Mouse (Mus musculus) adrenal gland, postnatal 14 days (tissue): ENCODE measurements at regions not wholly inside any gene's neighbourhood (a gene's known extent, or its start where the extent isn't known, plus 50 kb on each side); places are given as distances from the start of the nearest gene placed in this dataset.

ENCODE experiments used
- DNase-seq: peaks from one replicate; pipeline ENCODE4 v3.0.0; 2021; ENCODE audit warnings: mixed read lengths

- DNase-seq = peak; percentile 6
Measured at GRCm38 (mm10) chr13:59393231-59393938, 191.6 kb downstream of the Agtpbp1 start.

- no peak for DNase-seq
Measured at GRCm38 (mm10) chr13:59392828-59393227, 192.2 kb downstream of the Agtpbp1 start.

- no peak for DNase-seq
Measured at GRCm38 (mm10) chr13:59387627-59388325, 197.3 kb downstream of the Agtpbp1 start.

- no peak for DNase-seq
Measured at GRCm38 (mm10) chr13:59386935-59387540, 198.0 kb downstream of the Agtpbp1 start.

- DNase-seq = no peak
Measured at GRCm38 (mm10) chr13:59385824-59386223, 199.2 kb downstream of the Agtpbp1 start.

- DNase-seq = no peak
Measured at GRCm38 (mm10) chr13:59370141-59370816, 214.7 kb downstream of the Agtpbp1 start.

- DNase-seq = no peak
Measured at GRCm38 (mm10) chr13:59368550-59369449, 216.2 kb downstream of the Agtpbp1 start.

- peak; percentile 80 for DNase-seq
Measured at GRCm38 (mm10) chr13:59365460-59365859, 219.6 kb downstream of the Agtpbp1 start.

GRCm38 (mm10) chr13:59363428-59363827 is 221.6 kb downstream of the Agtpbp1 start:
- no peak for DNase-seq

DNA sequence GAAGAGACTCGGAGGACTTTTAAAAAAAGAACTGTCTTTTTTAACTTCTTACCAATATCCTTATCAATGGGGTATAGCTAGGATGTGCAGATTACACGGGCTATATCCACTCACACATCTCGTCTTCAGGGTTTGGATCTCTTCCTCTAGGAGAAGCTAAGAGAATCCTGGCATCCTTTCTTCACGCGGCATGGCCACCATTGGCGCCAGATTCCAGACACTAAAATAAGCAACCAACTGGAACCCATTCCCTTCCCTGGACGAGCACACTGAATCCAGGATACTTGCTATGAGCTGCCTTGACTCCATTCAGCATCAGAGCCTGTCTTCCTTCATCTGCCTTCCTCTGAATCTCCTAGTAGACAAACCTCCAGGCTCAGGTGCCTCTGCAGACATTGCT is 223.7 kb downstream of the Agtpbp1 start:
- no peak for DNase-seq

GRCm38 (mm10) chr13:59360026-59360425 is 225.0 kb downstream of the Agtpbp1 start:
- DNase-seq = no peak

DNA sequence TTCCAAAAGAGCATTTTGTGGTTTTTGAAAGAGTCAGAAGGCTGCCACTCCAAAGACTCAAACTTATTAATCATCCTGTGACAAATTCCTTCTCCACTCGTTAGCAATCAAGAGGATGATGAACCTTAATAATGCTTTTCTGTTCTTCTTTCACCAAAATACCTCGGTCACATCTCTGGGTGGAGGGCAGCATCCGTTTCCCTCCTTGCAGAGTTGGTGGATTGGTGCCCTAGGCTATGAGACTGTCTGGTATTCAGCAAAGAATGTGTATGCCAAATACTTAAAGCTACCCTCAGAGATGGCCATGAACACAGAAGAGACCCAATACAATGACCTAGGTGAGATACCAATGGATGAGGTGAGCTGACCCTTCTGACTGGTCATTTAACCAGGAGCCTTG is 226.6 kb downstream of the Agtpbp1 start:
- no peak for DNase-seq

DNA sequence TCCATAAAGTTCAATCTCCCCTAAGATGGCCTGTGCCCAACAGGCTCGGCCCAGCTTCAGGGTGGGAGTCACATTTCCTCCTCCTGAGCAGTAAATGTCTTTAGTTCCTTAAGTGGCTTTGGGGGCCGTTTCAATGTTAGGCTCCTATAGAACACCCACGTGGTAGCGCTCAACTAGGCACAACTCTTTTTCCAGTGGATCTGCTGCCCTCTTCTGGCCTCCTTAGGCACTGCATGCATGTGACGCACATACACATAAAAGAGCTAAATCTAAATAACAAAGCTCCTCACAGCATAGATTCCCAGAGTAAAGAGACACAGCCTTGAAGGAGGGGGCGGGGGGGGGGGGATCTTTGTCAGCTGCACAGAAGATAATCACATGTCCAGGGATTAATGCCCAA is 233.6 kb downstream of the Agtpbp1 start:
- no peak for DNase-seq

GRCm38 (mm10) chr13:59350613-59351150 is 234.3 kb downstream of the Agtpbp1 start:
- DNase-seq = no peak

DNA sequence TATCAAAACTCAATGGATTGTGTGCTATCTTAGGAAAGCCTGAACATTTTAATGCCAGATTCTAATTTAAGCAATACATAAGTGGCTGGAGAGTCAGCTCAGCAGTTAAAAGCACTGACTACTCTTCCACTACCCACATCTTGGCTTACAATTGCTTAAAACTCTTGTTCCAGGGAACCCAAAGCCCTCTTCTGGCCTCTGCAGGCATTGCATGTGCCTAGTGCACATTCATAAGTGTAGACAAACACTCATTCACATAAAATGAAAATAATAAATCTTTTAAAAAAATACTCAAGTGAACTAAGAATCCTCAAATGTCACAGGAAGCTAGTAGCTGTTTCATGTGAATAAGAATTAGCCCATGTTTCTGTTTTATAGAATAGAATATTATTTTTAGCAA is 236.5 kb downstream of the Agtpbp1 start:
- no peak for DNase-seq

- peak; percentile 58 for DNase-seq
Measured at GRCm38 (mm10) chr13:59341871-59342270, 243.2 kb downstream of the Agtpbp1 start.

GRCm38 (mm10) chr13:59338436-59338835 is 246.6 kb downstream of the Agtpbp1 start:
- DNase-seq = no peak

DNA sequence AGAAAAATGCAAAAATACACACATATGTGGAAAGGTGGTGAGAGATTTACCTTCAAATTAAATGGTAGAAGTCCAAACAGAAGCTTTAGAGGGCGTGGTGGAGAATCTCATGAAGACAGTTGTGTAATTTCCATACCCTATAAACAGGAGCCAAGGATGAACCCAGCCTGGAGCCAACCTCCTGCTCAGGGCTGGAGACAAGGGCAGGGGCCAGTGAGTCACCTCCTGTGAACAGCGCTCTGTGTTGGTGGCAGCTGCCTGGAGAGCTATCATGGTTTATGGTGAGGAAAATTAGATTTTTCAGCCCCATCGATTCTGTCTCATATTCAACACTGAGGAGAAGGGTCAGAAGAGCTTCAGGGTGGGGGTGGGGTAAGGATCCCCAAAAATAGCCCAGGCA is 261.1 kb downstream of the Agtpbp1 start:
- DNase-seq = no peak

DNA sequence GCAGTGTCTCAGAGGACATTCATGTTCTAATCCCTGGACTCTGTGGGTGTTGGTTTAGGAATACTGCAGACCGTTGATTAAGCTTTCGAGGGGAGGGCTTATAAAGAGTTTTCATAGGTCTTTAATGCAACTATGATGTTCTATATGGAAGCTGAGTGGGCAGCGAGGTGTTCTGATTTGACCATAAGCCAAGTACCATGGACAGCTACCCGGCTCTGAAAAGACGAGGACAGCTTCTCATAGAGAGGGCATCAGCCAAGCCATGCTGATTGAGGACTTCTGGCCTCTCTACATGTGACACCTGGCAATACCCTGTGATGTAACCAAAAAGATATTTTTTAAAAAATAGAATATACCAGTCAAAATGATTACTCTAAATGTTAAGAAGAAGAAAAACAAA is 261.6 kb downstream of the Agtpbp1 start:
- peak; percentile 25 for DNase-seq

- DNase-seq = no peak
Measured at GRCm38 (mm10) chr13:59320261-59320660, 264.8 kb downstream of the Agtpbp1 start.

DNA sequence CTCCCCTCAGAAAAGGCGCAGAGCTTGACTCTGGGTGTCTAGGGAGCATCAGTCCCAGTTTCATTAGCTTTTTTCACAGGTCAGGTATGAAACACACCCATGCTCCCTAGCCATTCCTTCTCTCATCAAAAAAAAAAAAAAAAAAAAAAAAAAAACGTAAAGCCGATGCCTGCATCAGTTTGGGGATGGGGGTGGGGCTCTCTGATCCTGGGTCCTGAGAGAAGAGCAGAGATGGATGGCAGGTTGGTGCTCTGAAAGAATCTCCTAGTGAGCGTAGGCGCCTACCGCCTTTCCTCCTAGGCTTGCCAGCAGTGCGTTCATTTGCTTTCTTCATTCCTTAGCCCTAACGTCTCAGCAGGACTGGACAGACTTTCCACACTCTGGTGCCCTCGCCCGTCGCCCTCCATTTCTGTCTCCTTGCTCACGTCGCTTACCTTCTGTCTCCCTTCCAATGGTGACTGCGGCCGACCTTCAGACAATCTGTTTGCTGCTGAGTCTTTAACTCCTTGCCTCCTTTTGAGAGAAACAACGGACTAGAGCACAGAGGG is 267.5 kb downstream of the Agtpbp1 start:
- DNase-seq = no peak
